ENCODE assay signal across 7 mouse cellular contexts in genomic region chr8:94876197-94876730, GRCm38 (mm10). TPM values are rescaled to one million over a fixed set of nuclear protein-coding genes. Genes with fewer than 3 reads are reported as not detected.
DNase-seq lines count a peak whose midpoint lies in the region; ATAC-seq lines count a peak whose summit lies in the region.

TSS of gene Dok4 (minus strand) at chr8:94876330.

- DNase-seq in adrenal gland, adult 2 months: peak; percentile 96
- DNase-seq in embryo, embryonic 11 days: peak; percentile 90
- peak; percentile 84 to 89 for DNase-seq in gastrocnemius, postnatal 4 days (ENCODE audit: low spot score in 2 of 2)
- DNase-seq in midbrain, embryonic 14.5 days: peak; percentile 80
- DNase-seq in spleen, adult 12 weeks (ENCODE audit: low spot score): peak; percentile 84

- H3K4me2 ChIP-seq in intestine, embryonic 16.5 days (ENCODE audit: low read depth, low read length): peak within 1 kb of the TSS; percentile 88
- peak within 1 kb of the TSS; percentile 93 for H3K4me2 ChIP-seq in limb, embryonic 12.5 days
- H3K4me2 ChIP-seq in midbrain, embryonic 14.5 days (ENCODE audit: low read length): peak within 1 kb of the TSS; percentile 97

- H3K4me1 ChIP-seq in intestine, embryonic 16.5 days (ENCODE audit: control insufficient read depth, insufficient read depth, low read length): peaks cover 38% of the 10 kb centered on the region
- H3K4me1 ChIP-seq in limb, embryonic 12.5 days (replicated peaks): peaks cover 39% of the 10 kb centered on the region
- H3K4me1 ChIP-seq in midbrain, embryonic 14.5 days (ENCODE audit: control insufficient read depth, insufficient read depth, low read length): peaks cover 20% of the 10 kb centered on the region

- peak within 1 kb of the TSS; percentile 89 for H3K27ac ChIP-seq in intestine, embryonic 16.5 days (ENCODE audit: low read length)
- H3K27ac ChIP-seq in limb, embryonic 12.5 days: 0 out of 2 replicates have a peak within 1 kb of the TSS, but pooled peaks have one; percentile 35
- no peak within 1 kb of the TSS for H3K27ac ChIP-seq in midbrain, embryonic 14.5 days (replicated peaks; ENCODE audit: low read depth, low read length)

- peak within 1 kb of the TSS; percentile 75 for H3K4me3 ChIP-seq in intestine, embryonic 16.5 days (ENCODE audit: low read length)
- H3K4me3 ChIP-seq in limb, embryonic 12.5 days (replicated peaks): peak within 1 kb of the TSS; percentile 67
- H3K4me3 ChIP-seq in midbrain, embryonic 14.5 days (replicated peaks; ENCODE audit: low read depth, low read length): peak within 1 kb of the TSS; percentile 55

- H3K27me3 ChIP-seq in intestine, embryonic 16.5 days (replicated peaks; ENCODE audit: control insufficient read depth, insufficient read depth, low read length): no peaks in the 10 kb centered on the region
- H3K27me3 ChIP-seq in limb, embryonic 12.5 days: peaks cover 16% of the 10 kb centered on the region
- H3K27me3 ChIP-seq in midbrain, embryonic 14.5 days (ENCODE audit: control insufficient read depth, insufficient read depth, low read length): peaks cover 12% of the 10 kb centered on the region

- no peaks in the 10 kb centered on the region for H3K9me3 ChIP-seq in intestine, embryonic 16.5 days (ENCODE audit: control insufficient read depth, low read length)
- no peaks in the 10 kb centered on the region for H3K9me3 ChIP-seq in limb, embryonic 12.5 days
- H3K9me3 ChIP-seq in midbrain, embryonic 14.5 days (ENCODE audit: control insufficient read depth, low read length): no peaks in the 10 kb centered on the region

- H3K9ac ChIP-seq in intestine, embryonic 16.5 days (ENCODE audit: low read depth, low read length): peak within 1 kb of the TSS; percentile 83
- H3K9ac ChIP-seq in limb, embryonic 12.5 days (replicated peaks): peak within 1 kb of the TSS; percentile 66
- peak within 1 kb of the TSS; percentile 60 for H3K9ac ChIP-seq in midbrain, embryonic 14.5 days (replicated peaks; ENCODE audit: low read length)

- peak; percentile 67 for ATAC-seq in intestine, embryonic 16.5 days
- ATAC-seq in limb, embryonic 12.5 days (ENCODE audit: insufficient number of reproducible peaks, insufficient read depth, low FRiP score, low TSS enrichment, low read depth): peak; percentile 40; the same call in 1 of the 2 replicates
- peak; percentile 69 for ATAC-seq in midbrain, embryonic 14.5 days (ENCODE audit: low FRiP score, low TSS enrichment)

- H3K36me3 ChIP-seq in intestine, embryonic 16.5 days (ENCODE audit: control insufficient read depth, insufficient read depth, low read length): no peaks in the 10 kb centered on the region
- no peaks in the 10 kb centered on the region for H3K36me3 ChIP-seq in limb, embryonic 12.5 days
- no peaks in the 10 kb centered on the region for H3K36me3 ChIP-seq in midbrain, embryonic 14.5 days (ENCODE audit: control insufficient read depth, insufficient read depth, low read length)

- WGBS in intestine, embryonic 16.5 days: 3% methylated on average over 29 of the region's 37 CpGs
- WGBS in limb, embryonic 12.5 days: under 1% methylated on average over 36 of the region's 37 CpGs
- WGBS in midbrain, embryonic 14.5 days: 2% methylated on average over 34 of the region's 37 CpGs

RNA-seq across cellular contexts. Expression of gene Dok4, which starts in this region (rescaled TPM):
- 10 to 100 TPM in 1 of 2 experiments, 1 to 10 TPM in 1; 5.8 to 12.4 TPM for total RNA-seq in adrenal gland, adult 2 months (2021)
- 13.0 and 18.2 TPM in 2 replicates for polyA plus RNA-seq in adrenal gland, adult 2 months (2012; rRNA removed)
- total RNA-seq in gastrocnemius, postnatal 4 days (2021): 10 to 100 TPM; 15.7 to 15.9 TPM
- 49.6 and 51.5 TPM in 2 replicates for polyA plus RNA-seq in intestine, embryonic 16.5 days (2015; fragmentation: Nextera tagmentation; extraction: Ambion mirVana)
- polyA plus RNA-seq in limb, embryonic 12.5 days (2016; fragmentation: Nextera tagmentation; extraction: Ambion mirVana): 18.9 and 20.0 TPM in 2 replicates
- polyA plus RNA-seq in midbrain, embryonic 14.5 days (2014; fragmentation: Nextera tagmentation; extraction: Ambion mirVana): 65.0 and 77.9 TPM in 2 replicates
